Mouse (Mus musculus): ENCODE results near the gene Galp. TPM values are rescaled to one million over a fixed set of nuclear protein-coding genes. Genes with fewer than 3 reads are reported as not detected.
"Not testable (repeated sequence)": the region's sequence is repeated elsewhere in the genome, so short reads cannot be mapped to it uniquely, and the experiment has no call there.

The Galp gene
- polyA plus RNA-seq, 1 experiment, result not detected

DNA sequence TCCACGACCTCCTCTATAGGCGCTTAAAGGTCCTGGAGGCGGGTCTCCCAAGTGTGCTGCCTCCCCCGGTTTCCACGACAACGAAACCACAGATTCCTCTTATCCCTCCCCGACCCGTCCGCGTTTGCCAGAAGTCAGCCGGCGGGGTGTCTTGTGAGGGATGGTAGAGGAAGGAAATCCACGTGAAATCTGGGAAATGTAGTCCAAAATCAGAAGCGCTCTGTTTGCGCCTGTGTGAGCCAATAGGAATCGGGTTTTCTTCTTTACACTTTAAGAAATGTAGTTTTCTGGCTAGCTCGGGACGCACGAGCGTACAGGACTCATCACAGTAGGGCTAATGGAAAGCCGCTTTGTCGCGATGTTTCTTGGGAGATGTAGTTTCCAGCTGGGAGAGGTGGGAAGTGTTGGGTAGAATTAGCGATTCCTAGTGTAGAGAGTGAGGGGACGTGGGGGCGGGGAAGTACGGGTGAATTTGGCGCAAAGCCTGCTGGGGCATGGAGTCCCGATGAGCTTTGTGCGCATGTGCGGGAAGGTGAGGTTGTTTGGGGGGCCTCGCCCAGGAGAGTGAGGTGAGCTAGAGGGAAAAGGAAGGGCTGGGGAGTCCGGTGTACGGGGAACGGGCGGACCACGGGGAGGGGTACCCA lies 24.8 kb upstream of the Galp start, which contains the start of gene Zfp444:
Gene Zfp444, plus strand, starts transcription at position 221 of the 644 bp plus-strand sequence.
- Histone ChIP-seq H3K36me3 (ENCODE audit: control insufficient read depth, insufficient read depth) (no peaks in the 10 kb centered on the region), H3K79me3 (ENCODE audit: low read depth) (peaks cover 2% of the 10 kb centered on the region), H3K79me2 (ENCODE audit: control insufficient read depth, insufficient read depth) (peaks cover 17% of the 10 kb centered on the region), H3ac (ENCODE audit: control insufficient read depth, insufficient read length, low read depth) (peak within 1 kb of the TSS; percentile 70), H3K27me3 (ENCODE audit: control insufficient read depth, insufficient read depth, insufficient read length) (no peaks in the 10 kb centered on the region), H3K4me3 (ENCODE audit: insufficient read depth, poor library complexity, severe bottlenecking) (peak within 1 kb of the TSS; percentile 49)
- no peak for TF ChIP-seq CTCF (IDR thresholded peaks at IDR 0.05; ENCODE audit: control insufficient read depth, insufficient read depth, insufficient read length)
- TF ChIP-seq CEBPB (IDR thresholded peaks at IDR 0.05; ENCODE audit: low read depth), result no peak
- no peak for TF ChIP-seq MYOD1 (IDR thresholded peaks at IDR 0.05; ENCODE audit: control insufficient read depth, insufficient read length, low read depth)
- no peak for TF ChIP-seq MYOG (IDR thresholded peaks at IDR 0.05; ENCODE audit: control insufficient read depth, extremely low read depth, insufficient read length)
- TF ChIP-seq FOSL1 (IDR thresholded peaks at IDR 0.05; ENCODE audit: insufficient read depth, low read length, poor library complexity, severe bottlenecking), result no peak
- TF ChIP-seq MAX (IDR thresholded peaks at IDR 0.05), result no peak
- no peak for TF ChIP-seq USF1 (IDR thresholded peaks at IDR 0.05; ENCODE audit: low read depth)

DNA sequence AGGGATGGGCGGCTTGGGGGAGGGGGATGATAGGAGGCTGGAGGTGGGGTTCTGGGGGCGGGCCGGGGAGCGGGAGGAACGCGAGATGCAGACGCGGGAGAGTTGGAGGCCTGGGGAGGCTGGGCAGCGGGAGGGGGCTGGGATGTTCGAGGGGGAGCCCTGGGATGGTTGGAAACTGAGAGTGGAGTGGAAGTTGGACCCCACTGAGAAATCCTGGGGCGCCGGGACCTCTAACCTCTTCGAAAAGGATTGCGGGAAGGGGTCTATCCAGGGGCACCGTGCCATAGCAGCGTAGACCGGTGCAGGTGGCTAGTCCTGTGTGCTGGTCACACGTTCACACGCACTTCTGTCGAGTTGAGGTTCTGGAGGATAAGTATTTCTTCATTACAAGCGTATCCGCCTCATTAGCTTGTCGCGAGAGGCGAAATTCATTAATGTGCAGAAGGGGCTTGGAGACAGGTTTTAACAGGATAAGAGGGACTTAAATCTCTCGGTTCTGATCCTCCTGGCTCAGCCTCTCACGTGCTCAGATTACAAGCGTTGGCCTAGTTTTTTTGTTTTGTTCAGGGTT lies 24.1 kb upstream of the Galp start:
- Histone ChIP-seq H3ac (ENCODE audit: control insufficient read depth, insufficient read length, low read depth) (peak overlapping the region; percentile 70), H3K36me3 (ENCODE audit: control insufficient read depth, insufficient read depth) (no peaks in the 10 kb centered on the region), H3K27me3 (ENCODE audit: control insufficient read depth, insufficient read depth, insufficient read length) (no peaks in the 10 kb centered on the region), H3K4me3 (ENCODE audit: insufficient read depth, poor library complexity, severe bottlenecking) (peak overlapping the region; percentile 49), H3K79me3 (ENCODE audit: low read depth) (peaks cover 2% of the 10 kb centered on the region), H3K79me2 (ENCODE audit: control insufficient read depth, insufficient read depth) (peaks cover 17% of the 10 kb centered on the region)
- no peak for TF ChIP-seq MYOG (IDR thresholded peaks at IDR 0.05; ENCODE audit: control insufficient read depth, extremely low read depth, insufficient read length)
- TF ChIP-seq MAX (IDR thresholded peaks at IDR 0.05), result no peak

DNA sequence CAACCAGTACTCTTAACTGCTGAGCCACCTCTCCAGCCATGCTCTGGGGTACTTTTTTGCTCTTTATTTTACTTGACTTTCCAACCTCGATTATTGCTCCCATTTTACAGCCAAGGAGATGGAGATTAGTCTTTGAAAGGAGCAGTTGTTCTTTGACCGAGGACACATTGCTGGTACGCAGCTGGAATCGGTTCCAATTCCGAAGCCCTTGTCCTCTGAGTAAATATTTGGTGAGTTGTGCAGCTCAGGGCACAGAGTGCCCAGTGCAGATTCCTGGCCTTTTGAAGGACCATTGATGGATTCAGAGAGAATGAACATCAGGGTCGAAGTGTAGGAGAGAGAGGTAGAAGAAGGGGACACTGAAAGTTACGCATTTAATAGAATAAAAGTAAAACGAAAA lies 23.0 kb upstream of the Galp start:
- TF ChIP-seq FOSL1 (IDR thresholded peaks at IDR 0.05; ENCODE audit: insufficient read depth, low read length, poor library complexity, severe bottlenecking), result no peak
- TF ChIP-seq MYOG (IDR thresholded peaks at IDR 0.05; ENCODE audit: control insufficient read depth, extremely low read depth, insufficient read length), result no peak
- no peak for TF ChIP-seq USF1 (IDR thresholded peaks at IDR 0.05; ENCODE audit: low read depth)
- no peak for TF ChIP-seq MAX (IDR thresholded peaks at IDR 0.05)
- TF ChIP-seq CEBPB (IDR thresholded peaks at IDR 0.05; ENCODE audit: low read depth), result no peak
- no peak for TF ChIP-seq MYOD1 (IDR thresholded peaks at IDR 0.05; ENCODE audit: control insufficient read depth, insufficient read length, low read depth)
- no peak for TF ChIP-seq CTCF (IDR thresholded peaks at IDR 0.05; ENCODE audit: control insufficient read depth, insufficient read depth, insufficient read length)
- H3K79me2 ChIP-seq (ENCODE audit: control insufficient read depth, insufficient read depth), result peaks cover 17% of the 10 kb centered on the region
- H3K4me3 ChIP-seq (ENCODE audit: insufficient read depth, poor library complexity, severe bottlenecking), result no peak overlapping the region
- no peaks in the 10 kb centered on the region for H3K36me3 ChIP-seq (ENCODE audit: control insufficient read depth, insufficient read depth)
- no peaks in the 10 kb centered on the region for H3K27me3 ChIP-seq (ENCODE audit: control insufficient read depth, insufficient read depth, insufficient read length)
- no peak overlapping the region for H3ac ChIP-seq (ENCODE audit: control insufficient read depth, insufficient read length, low read depth)
- peaks cover 2% of the 10 kb centered on the region for H3K79me3 ChIP-seq (ENCODE audit: low read depth)

DNA sequence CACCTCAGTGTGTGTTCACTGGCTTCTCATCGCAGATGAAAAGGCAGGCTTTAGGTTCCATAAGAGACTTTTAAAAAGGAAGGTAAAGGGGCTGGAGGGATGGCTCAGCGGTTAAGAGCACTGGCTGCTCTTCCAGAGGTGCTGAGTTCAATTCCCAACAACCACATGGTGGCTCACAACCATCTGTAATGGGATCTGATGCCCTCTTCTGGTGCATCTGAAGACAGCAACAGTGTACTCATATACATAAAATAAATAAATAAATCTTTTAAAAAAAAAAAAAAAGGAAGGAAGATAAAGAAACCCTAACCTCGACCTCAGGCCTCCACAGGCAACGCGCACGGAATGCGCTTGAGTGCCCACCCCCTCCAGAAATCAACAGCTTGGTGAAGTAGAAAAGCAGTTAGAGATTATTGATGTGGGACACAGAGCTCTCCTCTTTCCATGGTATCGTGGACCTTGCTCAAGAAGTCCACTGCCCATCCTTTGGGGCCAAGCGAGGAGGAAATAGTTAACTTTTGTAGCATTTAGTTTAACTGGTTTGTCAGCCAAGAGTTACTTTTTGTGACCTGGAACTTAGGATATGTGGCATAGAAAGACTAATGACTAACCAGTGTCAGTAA lies 22.4 kb upstream of the Galp start:
- H3K27me3 ChIP-seq (ENCODE audit: control insufficient read depth, insufficient read depth, insufficient read length); H3K36me3 ChIP-seq (ENCODE audit: control insufficient read depth, insufficient read depth); H3ac ChIP-seq (ENCODE audit: control insufficient read depth, insufficient read length, low read depth); H3K79me3 ChIP-seq (ENCODE audit: low read depth); H3K4me3 ChIP-seq (ENCODE audit: insufficient read depth, poor library complexity, severe bottlenecking): not testable (repeated sequence)
- H3K79me2 ChIP-seq (ENCODE audit: control insufficient read depth, insufficient read depth), result peaks cover 17% of the 10 kb centered on the region

DNA sequence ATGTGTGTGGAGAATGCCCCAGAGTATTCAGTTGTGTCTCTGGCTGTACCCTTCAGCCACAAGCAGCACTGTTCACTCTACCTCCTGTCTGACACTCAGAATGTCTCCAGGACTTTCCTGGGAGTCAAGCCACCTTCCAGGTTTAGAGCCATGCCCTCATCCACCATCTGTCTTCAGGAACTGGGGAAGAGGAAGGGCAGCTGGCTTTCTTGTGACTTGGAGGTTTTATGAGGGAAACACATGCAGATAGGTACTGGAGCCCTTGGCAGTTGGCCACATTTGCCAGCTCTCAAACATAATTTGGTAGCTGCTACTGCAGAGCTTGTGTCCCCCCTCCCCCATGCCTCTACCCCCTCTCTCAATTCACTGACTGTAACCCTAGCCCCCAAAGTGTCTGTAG lies 17.9 kb upstream of the Galp start:
- Histone ChIP-seq H3K36me3 (ENCODE audit: control insufficient read depth, insufficient read depth) (no peaks in the 10 kb centered on the region), H3ac (ENCODE audit: control insufficient read depth, insufficient read length, low read depth) (no peak overlapping the region)
- TF ChIP-seq MYOD1 (IDR thresholded peaks at IDR 0.05; ENCODE audit: control insufficient read depth, insufficient read length, low read depth), result no peak
- no peak for TF ChIP-seq FOSL1 (IDR thresholded peaks at IDR 0.05; ENCODE audit: insufficient read depth, low read length, poor library complexity, severe bottlenecking)
- no peak for TF ChIP-seq CTCF (IDR thresholded peaks at IDR 0.05; ENCODE audit: control insufficient read depth, insufficient read depth, insufficient read length)
- TF ChIP-seq MYOG (IDR thresholded peaks at IDR 0.05; ENCODE audit: control insufficient read depth, extremely low read depth, insufficient read length), result no peak
- no peak for TF ChIP-seq MAX (IDR thresholded peaks at IDR 0.05)
- TF ChIP-seq CEBPB (IDR thresholded peaks at IDR 0.05; ENCODE audit: low read depth), result no peak
- no peak for TF ChIP-seq USF1 (IDR thresholded peaks at IDR 0.05; ENCODE audit: low read depth)

DNA sequence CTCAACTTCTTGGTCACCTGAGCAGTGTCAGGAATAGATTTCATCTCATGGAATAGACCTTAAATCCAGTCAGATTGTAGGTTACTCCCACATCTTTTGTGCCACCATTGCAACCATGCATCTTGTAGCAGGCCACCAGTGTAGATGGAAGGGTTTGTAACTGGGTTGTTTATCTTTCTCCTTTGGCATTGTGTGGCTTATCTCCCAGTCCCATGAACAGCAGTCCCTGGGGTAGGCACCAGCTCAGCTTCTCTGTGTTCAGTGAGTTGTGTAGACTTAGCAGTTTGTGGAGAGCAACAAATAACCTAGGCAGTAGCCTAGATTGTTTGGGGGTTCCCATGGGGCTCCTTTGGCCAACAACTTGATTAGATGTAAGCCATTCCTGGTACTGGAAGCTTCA lies 14.0 kb upstream of the Galp start:
- TF ChIP-seq USF1 (IDR thresholded peaks at IDR 0.05; ENCODE audit: low read depth) (no peak), MAX (IDR thresholded peaks at IDR 0.05) (no peak), FOSL1 (IDR thresholded peaks at IDR 0.05; ENCODE audit: insufficient read depth, low read length, poor library complexity, severe bottlenecking) (no peak), MYOD1 (IDR thresholded peaks at IDR 0.05; ENCODE audit: control insufficient read depth, insufficient read length, low read depth) (no peak), CEBPB (IDR thresholded peaks at IDR 0.05; ENCODE audit: low read depth) (no peak), CTCF (IDR thresholded peaks at IDR 0.05; ENCODE audit: control insufficient read depth, insufficient read depth, insufficient read length) (no peak), MYOG (IDR thresholded peaks at IDR 0.05; ENCODE audit: control insufficient read depth, extremely low read depth, insufficient read length) (no peak)
- no peak overlapping the region for H3K4me3 ChIP-seq (ENCODE audit: insufficient read depth, poor library complexity, severe bottlenecking)
- no peaks in the 10 kb centered on the region for H3K27me3 ChIP-seq (ENCODE audit: control insufficient read depth, insufficient read depth, insufficient read length)
- H3K79me3 ChIP-seq (ENCODE audit: low read depth), result no peaks in the 10 kb centered on the region
- H3K79me2 ChIP-seq (ENCODE audit: control insufficient read depth, insufficient read depth), result no peaks in the 10 kb centered on the region
- H3ac ChIP-seq (ENCODE audit: control insufficient read depth, insufficient read length, low read depth), result no peak overlapping the region
- peaks cover 6% of the 10 kb centered on the region for H3K36me3 ChIP-seq (ENCODE audit: control insufficient read depth, insufficient read depth)

More for the DNA sequence above, 17.9 kb upstream of the Galp start:
- Histone ChIP-seq H3K79me3 (ENCODE audit: low read depth) (peaks cover 2% of the 10 kb centered on the region), H3K79me2 (ENCODE audit: control insufficient read depth, insufficient read depth) (peaks cover 11% of the 10 kb centered on the region), H3K4me3 (ENCODE audit: insufficient read depth, poor library complexity, severe bottlenecking) (no peak overlapping the region), H3K27me3 (ENCODE audit: control insufficient read depth, insufficient read depth, insufficient read length) (no peaks in the 10 kb centered on the region)

All from C2C12 (cell line).